Mouse (Mus musculus) olfactory bulb, adult 2 months (tissue): ENCODE results near the gene Topors.

Experiments
- CTCF ChIP-seq: fragments of 200-500 bp; IDR thresholded peaks from 2 replicates; pipeline ENCODE4 v1.5.1; 2012; ENCODE audit warnings: low read depth, mild to moderate bottlenecking, low read length, moderate library complexity; ENCODE audit not compliant: insufficient read depth
- POLR2A ChIP-seq: fragments of 200-500 bp; IDR thresholded peaks from 2 replicates; pipeline ENCODE4 v1.6.1; 2012; ENCODE audit warnings: mild to moderate bottlenecking, low read depth, low read length, moderate library complexity; ENCODE audit not compliant: insufficient read depth

DNA sequence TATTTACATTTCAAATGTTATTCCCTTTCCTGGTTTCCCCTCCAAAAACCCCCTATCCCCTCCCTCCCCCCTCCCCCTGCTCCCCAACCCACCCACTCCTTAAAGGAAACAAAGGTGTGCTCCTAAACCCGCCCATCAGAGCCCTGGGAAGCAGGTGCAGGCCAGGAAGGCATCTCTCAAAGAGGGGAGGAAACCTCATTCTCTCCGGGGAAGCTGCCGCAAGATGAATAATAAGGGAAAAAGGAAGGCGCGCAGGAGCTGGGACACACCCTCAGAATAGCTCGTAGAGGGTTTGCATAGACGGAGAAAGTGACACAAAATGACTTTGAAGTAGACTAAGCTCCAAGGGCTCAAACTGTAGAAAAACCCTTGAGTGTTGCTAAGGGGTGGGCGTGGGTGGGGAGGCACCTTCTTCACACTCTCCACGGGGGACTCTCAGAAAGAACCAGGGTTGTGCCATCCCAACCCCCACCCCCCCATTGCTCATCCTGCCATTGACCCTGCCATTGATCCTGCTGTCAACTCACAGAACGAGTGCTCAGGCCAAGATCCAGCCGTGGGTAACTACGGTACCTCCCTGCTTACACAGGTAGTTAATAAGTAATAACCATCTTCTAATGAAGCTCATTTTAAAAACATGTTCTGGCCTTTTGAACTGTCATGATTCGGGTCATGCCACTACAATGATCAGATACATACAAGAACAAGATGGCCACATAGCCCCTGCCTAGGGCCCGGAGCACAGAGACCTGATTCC, 48.5 kb downstream of the Topors start:
- no peak for TF ChIP-seq CTCF
- no peak for TF ChIP-seq POLR2A
